Mouse (Mus musculus) embryonic facial prominence, embryonic 14.5 days (tissue): Measurements from ENCODE around the gene Zfp740. TPM values are rescaled to one million over a fixed set of nuclear protein-coding genes. Genes with fewer than 3 reads are reported as not detected.

Experiments
- ATAC-seq: fragments of 200-750 bp; cut with Nextera tagmentation; 2 replicates; pipeline ENCODE4 v1.8.0; 2017; ENCODE audit warnings: low read depth, moderate number of reproducible peaks, moderate TSS enrichment
- DNase-seq: peaks from one replicate; pipeline ENCODE4 v3.0.0-alpha.2; 2015; ENCODE audit warnings: low spot score
- H3K27ac ChIP-seq: fragments of 300-500 bp; sonication (generic); replicated peaks from 2 replicates; pipeline ENCODE4 v1.5.1; 2014; ENCODE audit warnings: low read depth, mild to moderate bottlenecking, low read length, moderate library complexity
- H3K27me3 ChIP-seq: fragments of 300-500 bp; sonication (generic); replicated peaks from 2 replicates; pipeline ENCODE4 v1.6.1; 2014; ENCODE audit warnings: low read length; ENCODE audit not compliant: control insufficient read depth, insufficient read depth
- H3K36me3 ChIP-seq: fragments of 300-500 bp; sonication (generic); 2 replicates; pipeline ENCODE4 v1.6.1; 2014; ENCODE audit warnings: low read length, mixed read lengths; ENCODE audit not compliant: control insufficient read depth, insufficient read depth
- H3K4me1 ChIP-seq: fragments of 300-500 bp; sonication (generic); 2 replicates; pipeline ENCODE4 v1.6.1; 2014; ENCODE audit warnings: antibody characterized with exemption, low read length; ENCODE audit not compliant: control insufficient read depth, insufficient read depth
- H3K4me2 ChIP-seq: fragments of 300-500 bp; sonication (generic); 2 replicates; pipeline ENCODE4 v1.6.1; 2014; ENCODE audit warnings: low read depth, mild to moderate bottlenecking, low read length, moderate library complexity, mixed read lengths
- H3K4me3 ChIP-seq: fragments of 300-500 bp; sonication (generic); 2 replicates; pipeline ENCODE4 v1.5.1; 2014; ENCODE audit warnings: low read depth, mild to moderate bottlenecking, low read length
- H3K9ac ChIP-seq: fragments of 300-500 bp; sonication (generic); 2 replicates; pipeline ENCODE4 v1.6.1; 2014; ENCODE audit warnings: low read depth, mild to moderate bottlenecking, low read length, moderate library complexity, mixed read lengths
- H3K9me3 ChIP-seq: fragments of 300-500 bp; sonication (generic); 2 replicates; pipeline ENCODE4 v1.6.1; 2016; ENCODE audit warnings: low read length; ENCODE audit not compliant: control insufficient read depth
- WGBS: fragments of 180-500 bp; shearing (Covaris S2); extraction: QIAGEN DNeasy Blood & Tissue Kit; methylation state at CpG from one replicate; pipeline ENCODE4 v1.1.7; 2014; 5-methylcytosine and 5-hydroxymethylcytosine counted together
- polyA plus RNA-seq: library from polyadenylated mRNA; unstranded; fragments of >200 nt; fragmentation: Nextera tagmentation; extraction: Ambion mirVana; gene quantifications from 2 replicates; pipeline ENCODE4 v1.2.1, GENCODE M21; 2014

Gene Zfp740
- polyA plus RNA-seq, 1 experiment from 2014 or later, result 48.6 TPM

- DNase-seq, result no peak
- Histone ChIP-seq H3K4me2 (no peak overlapping the region), H3K9ac (no peak overlapping the region), H3K4me1 (0 out of 2 replicates have a peak, but pooled peaks cover 3% of the 10 kb centered on the region), H3K36me3 (peaks cover 94% of the 10 kb centered on the region), H3K27ac (no peak overlapping the region), H3K9me3 (no peaks in the 10 kb centered on the region), H3K27me3 (no peaks in the 10 kb centered on the region), H3K4me3 (no peak overlapping the region)
- no peak for ATAC-seq
- WGBS, result 85% methylated on average over 6 of the region's 6 CpGs
Measured at GRCm38 (mm10) chr15:102211895-102212294, 8.8 kb downstream of the Zfp740 start.

GRCm38 (mm10) chr15:102214132-102214531 is 11.1 kb downstream of the Zfp740 start:
- peaks cover 76% of the 10 kb centered on the region for H3K36me3 ChIP-seq
- DNase-seq (no peak), ATAC-seq (no peak)
- no peak overlapping the region for H3K4me2 ChIP-seq
- H3K4me3 ChIP-seq, result no peak overlapping the region
- no peaks in the 10 kb centered on the region for H3K27me3 ChIP-seq
- H3K9ac ChIP-seq, result no peak overlapping the region
- 64% methylated on average over 2 of the region's 2 CpGs for WGBS
- H3K27ac ChIP-seq, result no peak overlapping the region
- H3K9me3 ChIP-seq, result no peaks in the 10 kb centered on the region
- H3K4me1 ChIP-seq, result no peaks in the 10 kb centered on the region

- WGBS, result 64% methylated on average over 6 of the region's 6 CpGs
- Histone ChIP-seq H3K27me3 (no peaks in the 10 kb centered on the region), H3K9me3 (no peaks in the 10 kb centered on the region), H3K4me1 (no peaks in the 10 kb centered on the region), H3K4me3 (no peak overlapping the region), H3K4me2 (no peak overlapping the region), H3K36me3 (peaks cover 61% of the 10 kb centered on the region), H3K27ac (no peak overlapping the region), H3K9ac (no peak overlapping the region)
- DNase-seq (no peak), ATAC-seq (no peak)
Measured at GRCm38 (mm10) chr15:102215624-102216023, 12.6 kb downstream of the Zfp740 start.

GRCm38 (mm10) chr15:102216459-102217228 is 13.6 kb downstream of the Zfp740 start:
- ATAC-seq, result no peak
- no peaks in the 10 kb centered on the region for H3K27me3 ChIP-seq
- WGBS, result 77% methylated on average over 15 of the region's 16 CpGs
- no peaks in the 10 kb centered on the region for H3K9me3 ChIP-seq
- no peaks in the 10 kb centered on the region for H3K4me1 ChIP-seq
- no peak overlapping the region for H3K9ac ChIP-seq
- no peak overlapping the region for H3K27ac ChIP-seq
- no peak overlapping the region for H3K4me2 ChIP-seq
- no peak for DNase-seq
- no peak overlapping the region for H3K4me3 ChIP-seq
- H3K36me3 ChIP-seq, result peaks cover 54% of the 10 kb centered on the region

- H3K4me3 ChIP-seq, result no peak overlapping the region
- peaks cover 47% of the 10 kb centered on the region for H3K36me3 ChIP-seq
- no peaks in the 10 kb centered on the region for H3K27me3 ChIP-seq
- WGBS, result 89% methylated on average over 7 of the region's 7 CpGs
- DNase-seq (no peak), ATAC-seq (no peak)
- H3K27ac ChIP-seq, result no peak overlapping the region
- H3K4me1 ChIP-seq, result no peaks in the 10 kb centered on the region; the same call in 1 of the 2 replicates
- no peak overlapping the region for H3K9ac ChIP-seq
- H3K4me2 ChIP-seq, result no peak overlapping the region
- no peaks in the 10 kb centered on the region for H3K9me3 ChIP-seq
Measured at GRCm38 (mm10) chr15:102217325-102217724, 14.3 kb downstream of the Zfp740 start.

GRCm38 (mm10) chr15:102222386-102222785 is 19.3 kb downstream of the Zfp740 start:
- Histone ChIP-seq H3K9ac (no peak overlapping the region), H3K4me3 (no peak overlapping the region), H3K27ac (no peak overlapping the region), H3K36me3 (no peaks in the 10 kb centered on the region), H3K9me3 (no peaks in the 10 kb centered on the region), H3K4me1 (no peaks in the 10 kb centered on the region; the same call in 1 of the 2 replicates), H3K4me2 (no peak overlapping the region), H3K27me3 (peaks cover 11% of the 10 kb centered on the region; the same call in 1 of the 2 replicates)
- ATAC-seq (no peak), DNase-seq (no peak)
- WGBS, result 50% methylated on average over 10 of the region's 10 CpGs

GRCm38 (mm10) chr15:102224186-102224991 is 21.3 kb downstream of the Zfp740 start:
- Histone ChIP-seq H3K27me3 (peaks cover 11% of the 10 kb centered on the region; the same call in 1 of the 2 replicates), H3K9me3 (no peaks in the 10 kb centered on the region), H3K27ac (no peak overlapping the region), H3K36me3 (no peaks in the 10 kb centered on the region), H3K4me2 (peak overlapping the region; percentile 95), H3K4me3 (peak overlapping the region; percentile 47), H3K4me1 (no peaks in the 10 kb centered on the region; the same call in 1 of the 2 replicates), H3K9ac (peak overlapping the region; percentile 69)
- ATAC-seq (peak; percentile 91), DNase-seq (peak; percentile 88)
- 4% methylated on average over 30 of the region's 43 CpGs for WGBS

GRCm38 (mm10) chr15:102224992-102225617 is 22.1 kb downstream of the Zfp740 start:
- H3K36me3 ChIP-seq, result no peaks in the 10 kb centered on the region
- peak overlapping the region; percentile 95 for H3K4me2 ChIP-seq
- peak overlapping the region; percentile 69 for H3K9ac ChIP-seq
- no peaks in the 10 kb centered on the region for H3K9me3 ChIP-seq
- ATAC-seq (no peak), DNase-seq (no peak)
- H3K27ac ChIP-seq, result no peak overlapping the region
- 8% methylated on average over 18 of the region's 21 CpGs for WGBS
- H3K27me3 ChIP-seq, result peaks cover 11% of the 10 kb centered on the region; the same call in 1 of the 2 replicates
- peak overlapping the region; percentile 47 for H3K4me3 ChIP-seq
- H3K4me1 ChIP-seq, result no peaks in the 10 kb centered on the region; the same call in 1 of the 2 replicates
